Mouse (Mus musculus): ENCODE measurements around the gene Fam160a1. TPM values are rescaled to one million over a fixed set of nuclear protein-coding genes. Genes with fewer than 3 reads are reported as not detected.

The Fam160a1 gene
- total and polyA plus RNA-seq, 2 experiments from 2014 or later, result 0.45 to 1.2 TPM

- 59% methylated on average over 4 of the region's 4 CpGs for WGBS
- Histone ChIP-seq H3K27me3 (ENCODE audit: insufficient read depth, low read length) (no peaks in the 10 kb centered on the region), H3K27ac (no peak overlapping the region), H3K9ac (replicated peaks; ENCODE audit: low read length) (no peak overlapping the region), H3K4me3 (ENCODE audit: low read length) (no peak overlapping the region), H3K4me2 (ENCODE audit: low read depth, low read length) (no peak overlapping the region), H3K36me3 (ENCODE audit: insufficient read depth, low read length) (no peaks in the 10 kb centered on the region), H3K4me1 (ENCODE audit: insufficient read depth, low read length) (no peaks in the 10 kb centered on the region), H3K9me3 (ENCODE audit: low read length) (no peaks in the 10 kb centered on the region)
- TF ChIP-seq CTCF (IDR thresholded peaks at IDR 0.05; ENCODE audit: low read depth), result no peak
- ATAC-seq (no peak), DNase-seq (ENCODE audit: low spot score) (no peak)
Measured at GRCm38 (mm10) chr3:85829047-85829446, 12.0 kb upstream of the Fam160a1 start.

DNA sequence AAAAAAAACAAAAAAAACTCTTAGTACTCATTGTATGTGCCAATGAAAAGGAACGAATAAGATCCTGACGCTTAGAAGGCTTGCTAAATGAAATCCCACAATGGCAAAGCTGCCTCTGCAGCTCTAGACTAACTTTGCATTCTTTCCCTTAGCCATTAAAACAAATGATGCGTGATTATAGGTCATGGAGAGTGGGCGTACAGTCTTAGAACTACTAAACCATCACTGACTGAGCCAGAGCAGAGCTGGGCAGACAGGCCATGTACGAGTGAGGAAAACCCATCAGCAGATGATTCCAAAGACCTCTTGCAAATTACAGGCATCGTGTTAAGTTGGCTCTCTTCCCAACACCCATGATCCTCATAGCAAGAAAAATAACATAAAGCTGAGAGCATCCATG lies 10.7 kb upstream of the Fam160a1 start:
- no peak overlapping the region for H3K27ac ChIP-seq
- ATAC-seq (no peak), DNase-seq (ENCODE audit: low spot score) (no peak)
- TF ChIP-seq CTCF (IDR thresholded peaks at IDR 0.05; ENCODE audit: low read depth), result no peak
- H3K9me3 ChIP-seq (ENCODE audit: low read length), result no peaks in the 10 kb centered on the region
- H3K9ac ChIP-seq (replicated peaks; ENCODE audit: low read length), result no peak overlapping the region
- 53% methylated on average over 6 of the region's 6 CpGs for WGBS
- no peak overlapping the region for H3K4me2 ChIP-seq (ENCODE audit: low read depth, low read length)
- H3K27me3 ChIP-seq (ENCODE audit: insufficient read depth, low read length), result no peaks in the 10 kb centered on the region
- no peak overlapping the region for H3K4me3 ChIP-seq (ENCODE audit: low read length)
- no peaks in the 10 kb centered on the region for H3K4me1 ChIP-seq (ENCODE audit: insufficient read depth, low read length)
- H3K36me3 ChIP-seq (ENCODE audit: insufficient read depth, low read length), result no peaks in the 10 kb centered on the region

- Histone ChIP-seq H3K9me3 (ENCODE audit: low read length) (no peaks in the 10 kb centered on the region), H3K4me2 (ENCODE audit: low read depth, low read length) (no peak overlapping the region), H3K36me3 (ENCODE audit: insufficient read depth, low read length) (no peaks in the 10 kb centered on the region), H3K4me3 (ENCODE audit: low read length) (no peak overlapping the region), H3K9ac (replicated peaks; ENCODE audit: low read length) (no peak overlapping the region), H3K27ac (no peak overlapping the region), H3K27me3 (ENCODE audit: insufficient read depth, low read length) (no peaks in the 10 kb centered on the region), H3K4me1 (ENCODE audit: insufficient read depth, low read length) (no peaks in the 10 kb centered on the region)
- no peak for TF ChIP-seq CTCF (IDR thresholded peaks at IDR 0.05; ENCODE audit: low read depth)
- DNase-seq (ENCODE audit: low spot score), result no peak
- ATAC-seq, result no peak
- 63% methylated on average over 4 of the region's 4 CpGs for WGBS
Measured at GRCm38 (mm10) chr3:85827283-85827682, 10.2 kb upstream of the Fam160a1 start.

GRCm38 (mm10) chr3:85820839-85821548 lies 3.9 kb upstream of the Fam160a1 start:
- Histone ChIP-seq H3K27me3 (ENCODE audit: insufficient read depth, low read length) (no peaks in the 10 kb centered on the region), H3K4me1 (ENCODE audit: insufficient read depth, low read length) (no peaks in the 10 kb centered on the region), H3K9ac (replicated peaks; ENCODE audit: low read length) (no peak overlapping the region), H3K27ac (no peak overlapping the region), H3K36me3 (ENCODE audit: insufficient read depth, low read length) (no peaks in the 10 kb centered on the region), H3K4me2 (ENCODE audit: low read depth, low read length) (no peak overlapping the region), H3K9me3 (ENCODE audit: low read length) (no peaks in the 10 kb centered on the region), H3K4me3 (ENCODE audit: low read length) (no peak overlapping the region)
- no peak for TF ChIP-seq CTCF (IDR thresholded peaks at IDR 0.05; ENCODE audit: low read depth)
- DNase-seq (ENCODE audit: low spot score) (no peak), ATAC-seq (no peak)
- 68% methylated on average over 15 of the region's 15 CpGs for WGBS

DNA sequence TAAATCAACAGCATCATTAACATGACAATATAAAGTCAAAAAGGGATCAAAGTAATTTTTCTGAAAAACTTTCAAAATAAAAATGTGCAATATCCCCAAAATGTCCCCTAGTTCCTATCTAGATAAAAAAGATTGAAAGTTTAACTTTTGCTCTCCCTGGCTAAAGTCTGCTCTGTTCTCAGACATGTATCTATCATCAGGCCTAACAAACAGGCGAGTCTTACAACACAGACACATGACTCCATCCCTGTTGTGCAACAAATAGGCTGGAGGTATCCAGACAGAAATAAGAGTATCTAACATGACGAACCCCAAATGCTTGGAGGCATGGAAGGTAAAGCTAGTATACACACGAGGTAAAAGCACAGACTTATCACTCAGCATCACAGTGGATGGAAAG lies 2.2 kb upstream of the Fam160a1 start:
- Histone ChIP-seq H3K9me3 (ENCODE audit: low read length) (no peaks in the 10 kb centered on the region), H3K4me1 (ENCODE audit: insufficient read depth, low read length) (no peaks in the 10 kb centered on the region), H3K27me3 (ENCODE audit: insufficient read depth, low read length) (no peaks in the 10 kb centered on the region), H3K4me3 (ENCODE audit: low read length) (no peak overlapping the region), H3K36me3 (ENCODE audit: insufficient read depth, low read length) (no peaks in the 10 kb centered on the region), H3K9ac (replicated peaks; ENCODE audit: low read length) (no peak overlapping the region), H3K4me2 (ENCODE audit: low read depth, low read length) (no peak overlapping the region), H3K27ac (no peak overlapping the region)
- 89% methylated on average over 3 of the region's 3 CpGs for WGBS
- no peak for ATAC-seq
- DNase-seq (ENCODE audit: low spot score), result no peak
- TF ChIP-seq CTCF (IDR thresholded peaks at IDR 0.05; ENCODE audit: low read depth), result no peak

DNA sequence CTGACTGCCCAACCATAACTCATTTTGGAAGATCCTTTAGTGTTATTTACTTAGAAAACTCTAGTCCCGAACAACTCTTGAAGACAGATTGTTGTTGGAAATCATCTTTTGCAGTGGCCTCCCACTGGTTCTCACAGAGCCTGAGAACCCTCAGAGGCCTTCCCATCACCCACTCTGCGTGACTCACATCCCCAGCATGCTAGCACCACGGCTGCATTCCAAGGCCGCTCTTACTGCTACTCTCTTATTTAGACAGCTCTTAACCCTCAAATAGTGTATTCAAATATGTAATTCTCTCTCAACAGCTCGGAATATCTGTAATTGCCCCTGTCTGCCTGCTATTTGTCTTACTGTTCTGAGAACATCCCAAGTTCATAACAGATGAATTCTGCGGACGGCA lies 2.9 kb downstream of the Fam160a1 start:
- H3K4me3 ChIP-seq (ENCODE audit: low read length), result no peak overlapping the region
- H3K4me1 ChIP-seq (ENCODE audit: insufficient read depth, low read length), result no peaks in the 10 kb centered on the region
- H3K4me2 ChIP-seq (ENCODE audit: low read depth, low read length), result no peak overlapping the region
- no peaks in the 10 kb centered on the region for H3K27me3 ChIP-seq (ENCODE audit: insufficient read depth, low read length)
- DNase-seq (ENCODE audit: low spot score) (no peak), ATAC-seq (no peak)
- H3K9ac ChIP-seq (replicated peaks; ENCODE audit: low read length), result no peak overlapping the region
- TF ChIP-seq CTCF (IDR thresholded peaks at IDR 0.05; ENCODE audit: low read depth), result no peak
- 72% methylated on average over 7 of the region's 7 CpGs for WGBS
- no peaks in the 10 kb centered on the region for H3K36me3 ChIP-seq (ENCODE audit: insufficient read depth, low read length)
- no peak overlapping the region for H3K27ac ChIP-seq
- no peaks in the 10 kb centered on the region for H3K9me3 ChIP-seq (ENCODE audit: low read length)
